Mouse (Mus musculus) neural tube, embryonic 14.5 days (tissue): ENCODE measurements around the gene March1. TPM values are rescaled to one million over a fixed set of nuclear protein-coding genes. Genes with fewer than 3 reads are reported as not detected.

Source experiments
- ATAC-seq: fragments of 200-750 bp; cut with Nextera tagmentation; 2 replicates; pipeline ENCODE4 v1.8.0; 2017; ENCODE audit warnings: low read depth, mild to moderate bottlenecking, moderate TSS enrichment, moderate library complexity
- H3K27ac ChIP-seq: fragments of 300-500 bp; sonication (generic); 2 replicates; pipeline ENCODE4 v1.5.1; 2014; ENCODE audit warnings: low read depth, mild to moderate bottlenecking, control low read depth, low read length, moderate library complexity, mixed read lengths
- H3K27me3 ChIP-seq: fragments of 300-500 bp; sonication (generic); 2 replicates; pipeline ENCODE4 v1.6.1; 2014; ENCODE audit warnings: low read length; ENCODE audit not compliant: control insufficient read depth, insufficient read depth
- H3K36me3 ChIP-seq: fragments of 300-500 bp; sonication (generic); 2 replicates; pipeline ENCODE4 v1.6.1; 2014; ENCODE audit warnings: low read length, mixed read lengths; ENCODE audit not compliant: control insufficient read depth, insufficient read depth
- H3K4me1 ChIP-seq: fragments of 300-500 bp; sonication (generic); 2 replicates; pipeline ENCODE4 v1.6.1; 2014; ENCODE audit warnings: low read length; ENCODE audit not compliant: control insufficient read depth, insufficient read depth
- H3K4me2 ChIP-seq: fragments of 300-500 bp; sonication (generic); 2 replicates; pipeline ENCODE4 v1.6.1; 2014; ENCODE audit warnings: mild to moderate bottlenecking, low read depth, low read length, control low read depth
- H3K4me3 ChIP-seq: fragments of 300-500 bp; sonication (generic); 2 replicates; pipeline ENCODE4 v1.5.1; 2014; ENCODE audit warnings: low read depth, low read length, control low read depth, mixed read lengths
- H3K9ac ChIP-seq: fragments of 300-500 bp; sonication (generic); replicated peaks from 2 replicates; pipeline ENCODE4 v1.6.1; 2014; ENCODE audit warnings: low read depth, mild to moderate bottlenecking, control low read depth, low read length, mixed read lengths
- H3K9me3 ChIP-seq: fragments of 300-500 bp; sonication (generic); 2 replicates; pipeline ENCODE4 v1.6.1; 2016; ENCODE audit warnings: low read length; ENCODE audit not compliant: control insufficient read depth
- WGBS: fragments of 180-500 bp; shearing (Covaris S2); extraction: QIAGEN DNeasy Blood & Tissue Kit; methylation state at CpG from one replicate; pipeline ENCODE4 v1.1.7; 2014; 5-methylcytosine and 5-hydroxymethylcytosine counted together
- polyA plus RNA-seq: library from polyadenylated mRNA; unstranded; fragments of >200 nt; fragmentation: Nextera tagmentation; extraction: Ambion mirVana; gene quantifications from 2 replicates; pipeline ENCODE4 v1.2.1, GENCODE M21; 2014

Gene March1
- 50.6 and 65.8 TPM in 2 replicates for polyA plus RNA-seq

DNA sequence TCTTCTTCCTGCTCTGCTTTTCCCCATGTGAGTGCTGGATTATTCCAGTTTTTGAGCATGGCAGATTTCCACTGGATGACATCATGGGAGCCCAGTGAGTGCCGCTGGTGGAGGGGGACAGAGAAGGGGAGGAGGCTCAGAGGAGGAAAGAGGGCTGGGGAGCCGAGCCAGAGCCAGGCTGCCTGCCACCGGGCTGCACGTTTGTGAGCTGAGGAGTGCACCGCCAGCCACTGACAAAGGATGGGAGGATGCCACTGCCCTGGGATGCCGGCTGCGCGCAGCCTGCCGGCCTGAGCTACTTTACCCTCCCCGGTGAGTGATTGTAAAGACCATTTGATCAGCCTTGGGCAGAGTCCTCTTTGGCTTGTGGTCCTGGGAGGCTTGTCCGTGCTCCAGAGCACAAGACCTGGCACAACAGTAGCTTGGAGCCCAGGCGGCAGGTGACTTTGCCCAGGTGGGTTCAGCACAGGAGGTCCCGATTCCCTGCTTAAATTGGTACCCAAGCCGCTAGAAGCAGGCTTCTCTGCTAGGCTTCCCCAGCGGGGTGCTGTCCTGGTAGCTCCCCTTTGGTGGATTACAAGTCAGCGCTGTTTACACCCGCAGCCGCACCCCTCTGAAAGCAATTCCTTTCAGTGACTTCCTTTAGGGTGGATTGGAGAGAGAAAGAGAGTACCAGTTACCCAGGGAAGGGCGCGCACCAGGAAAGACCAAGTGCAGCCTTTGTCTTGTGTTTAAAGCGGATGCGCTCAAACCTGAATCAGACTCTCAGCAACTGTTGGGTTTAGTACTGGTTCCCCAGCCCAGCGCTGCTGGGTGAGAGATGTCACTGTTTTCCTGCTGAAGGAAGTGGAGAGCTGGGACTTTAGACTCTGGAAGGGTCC, at the start of gene March1:
Gene March1 (plus strand): TSS at position 30 of the 881 bp plus-strand sequence.
- Histone ChIP-seq H3K9me3 (no peaks in the 10 kb centered on the region), H3K9ac (peak within 1 kb of the TSS; percentile 68), H3K4me2 (peak within 1 kb of the TSS; percentile 57), H3K27ac (peak within 1 kb of the TSS; percentile 69; the same call in 1 of the 2 replicates), H3K4me1 (no peaks in the 10 kb centered on the region), H3K4me3 (peak within 1 kb of the TSS; percentile 50), H3K27me3 (peaks cover 2% of the 10 kb centered on the region; the same call in 1 of the 2 replicates), H3K36me3 (no peaks in the 10 kb centered on the region)
- WGBS = under 1% methylated on average over 23 of the region's 23 CpGs
- ATAC-seq = peak; percentile 94

DNA sequence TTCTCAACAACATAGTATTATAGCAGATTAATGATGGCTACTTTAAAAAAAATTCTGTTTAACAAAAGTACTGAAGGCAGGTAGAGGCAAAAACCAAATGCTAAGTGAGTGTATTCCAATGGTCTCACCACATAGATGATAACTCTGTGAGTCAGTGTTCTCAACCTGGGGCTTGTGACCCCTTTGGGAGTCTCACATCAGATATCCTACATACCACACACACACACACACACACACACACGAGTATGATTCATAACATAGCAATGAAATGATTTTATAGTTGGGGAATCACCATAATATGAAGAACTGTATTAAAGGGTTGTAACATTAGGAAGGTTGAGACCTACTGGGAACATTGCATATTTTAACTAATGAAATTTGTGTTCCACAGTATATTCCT, 30.8 kb upstream of the March1 start:
- H3K4me3 ChIP-seq = no peak overlapping the region
- H3K27me3 ChIP-seq = no peaks in the 10 kb centered on the region
- ATAC-seq = no peak
- H3K9ac ChIP-seq = no peak overlapping the region
- H3K36me3 ChIP-seq = no peaks in the 10 kb centered on the region
- no peaks in the 10 kb centered on the region for H3K4me1 ChIP-seq
- no peak overlapping the region for H3K4me2 ChIP-seq
- 69% methylated on average over 1 of the region's 1 CpGs for WGBS
- no peak overlapping the region for H3K27ac ChIP-seq
- no peaks in the 10 kb centered on the region for H3K9me3 ChIP-seq

- H3K9ac ChIP-seq = no peak overlapping the region
- H3K27me3 ChIP-seq = no peaks in the 10 kb centered on the region
- ATAC-seq = no peak
- H3K4me2 ChIP-seq = no peak overlapping the region
- no peak overlapping the region for H3K27ac ChIP-seq
- no peaks in the 10 kb centered on the region for H3K9me3 ChIP-seq
- no peaks in the 10 kb centered on the region for H3K36me3 ChIP-seq
- WGBS = 48% methylated on average over 2 of the region's 2 CpGs
- no peaks in the 10 kb centered on the region for H3K4me1 ChIP-seq
- H3K4me3 ChIP-seq = no peak overlapping the region
These were observed 14.5 kb upstream of the March1 start for GRCm38 (mm10) chr8:65603241-65603640.

- ATAC-seq = no peak
- WGBS = 49% methylated on average over 2 of the region's 2 CpGs
These were observed 8.2 kb upstream of the March1 start for GRCm38 (mm10) chr8:65609509-65609908.

GRCm38 (mm10) chr8:65618966-65619365, 1.3 kb downstream of the March1 start:
- Histone ChIP-seq H3K4me2 (peak overlapping the region; percentile 57), H3K4me3 (peak overlapping the region; percentile 50), H3K4me1 (no peaks in the 10 kb centered on the region), H3K9ac (peak overlapping the region; percentile 68; the same call in 1 of the 2 replicates), H3K27ac (no peak overlapping the region), H3K27me3 (peaks cover 2% of the 10 kb centered on the region; the same call in 1 of the 2 replicates), H3K36me3 (no peaks in the 10 kb centered on the region), H3K9me3 (no peaks in the 10 kb centered on the region)
- no peak for ATAC-seq
- WGBS = 30% methylated on average over 7 of the region's 7 CpGs

More at GRCm38 (mm10) chr8:65609509-65609908, 8.2 kb upstream of the March1 start:
- Histone ChIP-seq H3K4me1 (no peaks in the 10 kb centered on the region), H3K4me2 (no peak overlapping the region), H3K4me3 (no peak overlapping the region), H3K9me3 (no peaks in the 10 kb centered on the region), H3K9ac (no peak overlapping the region), H3K36me3 (no peaks in the 10 kb centered on the region), H3K27me3 (no peaks in the 10 kb centered on the region), H3K27ac (no peak overlapping the region)

DNA sequence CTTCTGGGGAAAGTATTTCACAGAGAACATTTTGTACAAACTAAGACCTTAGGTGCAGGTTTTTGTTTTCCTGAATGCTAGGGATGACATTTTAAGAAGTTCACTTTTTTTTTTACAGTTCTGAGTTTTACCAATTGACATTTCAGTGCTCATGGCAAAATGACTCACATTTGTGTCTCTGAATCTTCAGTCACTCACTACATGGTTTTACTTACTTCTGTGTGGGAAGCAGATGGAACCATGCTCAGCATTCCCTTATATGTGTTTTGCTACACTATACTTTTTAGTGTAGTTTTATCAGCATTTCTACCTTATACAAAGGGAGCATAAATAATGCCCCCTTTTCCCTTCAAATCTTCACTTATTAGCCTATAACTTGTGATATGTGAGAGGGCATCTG, 27.2 kb downstream of the March1 start:
- H3K4me1 ChIP-seq = no peaks in the 10 kb centered on the region
- H3K27me3 ChIP-seq = no peaks in the 10 kb centered on the region
- H3K9me3 ChIP-seq = no peaks in the 10 kb centered on the region
- no peak overlapping the region for H3K4me2 ChIP-seq
- no peak for ATAC-seq
- H3K4me3 ChIP-seq = no peak overlapping the region
- no peaks in the 10 kb centered on the region for H3K36me3 ChIP-seq
- no peak overlapping the region for H3K9ac ChIP-seq
- H3K27ac ChIP-seq = no peak overlapping the region

DNA sequence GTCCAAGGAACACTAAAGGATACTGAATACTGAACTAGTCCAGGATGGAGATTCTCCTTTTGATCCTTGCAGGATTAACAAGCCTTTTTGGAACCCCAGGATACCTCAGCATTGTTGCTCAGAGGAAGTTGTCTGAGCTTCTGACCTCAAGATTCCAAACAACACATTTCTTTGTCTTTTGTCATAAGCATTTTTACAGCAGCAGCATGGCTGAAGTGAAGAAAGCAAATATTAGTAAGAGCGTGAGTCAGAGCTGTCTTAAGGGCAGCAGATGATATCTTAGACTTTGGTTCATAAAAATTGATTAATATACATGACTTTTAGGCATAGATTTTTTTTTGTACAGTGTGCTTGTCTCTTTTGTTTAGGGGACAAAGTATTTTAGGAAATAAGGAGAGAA, 27.8 kb downstream of the March1 start:
- 79% methylated on average over 1 of the region's 1 CpGs for WGBS
- no peak for ATAC-seq

GRCm38 (mm10) chr8:65645945-65646344, 28.2 kb downstream of the March1 start:
- Histone ChIP-seq H3K4me2 (no peak overlapping the region), H3K27ac (no peak overlapping the region), H3K9me3 (no peaks in the 10 kb centered on the region), H3K9ac (no peak overlapping the region), H3K27me3 (no peaks in the 10 kb centered on the region), H3K4me3 (no peak overlapping the region), H3K36me3 (no peaks in the 10 kb centered on the region), H3K4me1 (no peaks in the 10 kb centered on the region)
- WGBS = 97% methylated on average over 1 of the region's 1 CpGs
- ATAC-seq = no peak

More for the DNA sequence above, 27.8 kb downstream of the March1 start:
- Histone ChIP-seq H3K9ac (no peak overlapping the region), H3K9me3 (no peaks in the 10 kb centered on the region), H3K27ac (no peak overlapping the region), H3K4me1 (no peaks in the 10 kb centered on the region), H3K4me2 (no peak overlapping the region), H3K36me3 (no peaks in the 10 kb centered on the region), H3K4me3 (no peak overlapping the region), H3K27me3 (no peaks in the 10 kb centered on the region)

GRCm38 (mm10) chr8:65655924-65656323, 38.2 kb downstream of the March1 start:
- Histone ChIP-seq H3K4me2 (no peak overlapping the region), H3K27me3 (no peaks in the 10 kb centered on the region), H3K36me3 (no peaks in the 10 kb centered on the region), H3K9me3 (no peaks in the 10 kb centered on the region), H3K9ac (no peak overlapping the region), H3K4me1 (no peaks in the 10 kb centered on the region), H3K27ac (no peak overlapping the region), H3K4me3 (no peak overlapping the region)
- 89% methylated on average over 6 of the region's 6 CpGs for WGBS
- ATAC-seq = no peak
